Mouse (Mus musculus): Measurements from ENCODE around the gene Ubac2. TPM values are rescaled to one million over a fixed set of nuclear protein-coding genes. Genes with fewer than 3 reads are reported as not detected.
"Not testable (repeated sequence)": the region's sequence is repeated elsewhere in the genome, so short reads cannot be mapped to it uniquely, and the experiment has no call there.

The Ubac2 gene
- polyA plus RNA-seq, 1 experiment from 2014 or later: 51.1 TPM

DNA sequence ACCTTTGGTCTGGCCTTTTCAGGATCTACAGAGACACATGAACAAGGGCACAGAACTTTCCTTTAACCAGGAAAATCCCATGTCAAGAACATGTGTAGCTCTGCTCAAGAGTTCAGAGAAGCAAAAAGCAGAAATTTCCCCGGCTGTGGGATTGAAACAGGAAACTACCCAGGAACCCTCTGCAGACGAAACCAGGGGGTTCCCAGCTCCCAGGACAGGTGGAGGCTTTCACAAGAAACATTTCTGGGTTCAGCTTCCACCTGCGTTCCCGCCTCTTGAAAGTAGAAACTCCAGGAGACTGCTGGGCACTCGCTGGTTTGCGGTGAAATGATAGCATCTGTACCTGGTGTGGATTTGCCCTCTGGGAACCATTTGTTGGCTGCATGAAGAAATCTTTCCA, 178.5 kb downstream of the Ubac2 start:
- H3K4me1 ChIP-seq (replicated peaks): no peaks in the 10 kb centered on the region
- no peak overlapping the region for H3K4me2 ChIP-seq
- 76% methylated on average over 6 of the region's 6 CpGs for WGBS
- H3K27ac ChIP-seq (replicated peaks): no peak overlapping the region
- H3K36me3 ChIP-seq: no peaks in the 10 kb centered on the region
- H3K9ac ChIP-seq: no peak overlapping the region
- H3K4me3 ChIP-seq: no peak overlapping the region
- no peaks in the 10 kb centered on the region for H3K27me3 ChIP-seq
- H3K9me3 ChIP-seq: no peaks in the 10 kb centered on the region
- ATAC-seq (ENCODE audit: low FRiP score, low read depth): no peak

DNA sequence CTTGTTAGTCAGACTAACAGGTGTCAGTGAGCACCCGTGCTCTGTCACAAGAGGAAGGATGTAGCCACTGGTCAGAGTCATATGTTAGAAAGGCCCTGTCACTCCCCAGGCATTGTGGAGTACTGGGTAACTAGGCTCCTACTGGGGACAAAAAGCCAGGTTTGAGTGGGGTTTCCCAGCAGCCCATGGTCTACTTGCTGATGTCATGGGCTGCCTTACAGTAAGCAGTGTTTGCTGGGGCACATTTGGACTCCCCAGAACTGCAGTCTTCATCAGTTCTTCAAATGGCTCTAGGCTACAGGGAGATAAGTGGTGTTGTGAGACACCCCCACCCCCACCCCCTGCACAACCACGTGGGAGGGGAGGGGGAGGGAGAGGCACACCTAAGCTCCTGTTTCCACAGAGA, 179.5 kb downstream of the Ubac2 start:
- Histone ChIP-seq H3K27me3 (no peaks in the 10 kb centered on the region), H3K36me3 (no peaks in the 10 kb centered on the region), H3K9me3 (no peaks in the 10 kb centered on the region), H3K4me1 (replicated peaks) (no peaks in the 10 kb centered on the region), H3K4me3 (no peak overlapping the region), H3K9ac (no peak overlapping the region), H3K4me2 (no peak overlapping the region), H3K27ac (replicated peaks) (no peak overlapping the region)
- WGBS: 49% methylated on average over 2 of the region's 2 CpGs
- ATAC-seq (ENCODE audit: low FRiP score, low read depth): no peak

- WGBS: 12% methylated on average over 3 of the region's 3 CpGs
- Histone ChIP-seq H3K9me3 (no peaks in the 10 kb centered on the region), H3K4me2 (no peak overlapping the region), H3K27me3 (no peaks in the 10 kb centered on the region), H3K4me3 (no peak overlapping the region), H3K36me3 (no peaks in the 10 kb centered on the region), H3K4me1 (replicated peaks) (no peaks in the 10 kb centered on the region), H3K9ac (no peak overlapping the region), H3K27ac (replicated peaks) (no peak overlapping the region)
- 0 out of 2 replicates have a peak, but pooled peaks have one; percentile 46 for ATAC-seq (ENCODE audit: low FRiP score, low read depth)
Observed at GRCm38 (mm10) chr14:122060642-122061041, 182.2 kb downstream of the Ubac2 start.

- Histone ChIP-seq H3K4me1 (replicated peaks) (no peaks in the 10 kb centered on the region), H3K36me3 (no peaks in the 10 kb centered on the region), H3K4me2 (no peak overlapping the region), H3K4me3 (no peak overlapping the region), H3K9me3 (no peaks in the 10 kb centered on the region), H3K9ac (no peak overlapping the region), H3K27me3 (no peaks in the 10 kb centered on the region), H3K27ac (replicated peaks) (no peak overlapping the region)
- no peak for ATAC-seq (ENCODE audit: low FRiP score, low read depth)
- WGBS: 87% methylated on average over 6 of the region's 6 CpGs
Observed at GRCm38 (mm10) chr14:122061376-122061775, 183.0 kb downstream of the Ubac2 start.

DNA sequence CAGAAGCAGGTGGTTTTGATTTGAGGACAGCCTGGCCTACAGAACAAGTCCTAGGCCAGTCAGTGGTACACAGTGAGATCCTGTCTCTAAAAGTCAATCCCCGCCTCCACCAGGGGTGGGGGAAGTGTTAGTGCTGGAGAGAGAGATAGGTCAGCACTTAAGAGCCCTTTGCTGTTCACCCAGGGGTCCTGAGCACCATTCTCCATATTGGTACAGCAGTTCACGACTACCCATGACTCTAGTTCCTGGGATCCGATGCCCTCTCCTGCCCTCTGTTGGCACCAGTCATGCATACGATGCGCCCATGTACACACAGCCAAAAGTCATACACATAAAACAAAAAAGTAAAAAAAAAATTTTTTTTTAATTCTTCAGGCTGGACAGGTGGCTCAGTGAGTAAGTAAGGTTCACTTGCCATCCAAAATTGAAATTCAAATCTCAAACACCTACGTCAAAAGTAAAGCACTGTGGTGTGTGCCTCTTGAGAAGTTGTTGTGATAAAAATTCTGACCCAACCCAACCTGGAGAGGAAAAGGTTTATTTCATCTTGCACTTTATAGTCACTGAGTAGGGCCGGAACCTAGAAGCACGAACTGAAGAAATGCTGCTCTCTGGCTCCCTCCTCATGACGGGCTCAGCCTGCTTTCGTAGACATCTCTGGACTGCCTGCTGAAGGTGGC, 184.1 kb downstream of the Ubac2 start:
- Histone ChIP-seq H3K27me3 (no peaks in the 10 kb centered on the region), H3K4me3 (no peak overlapping the region), H3K27ac (replicated peaks) (no peak overlapping the region), H3K9me3 (no peaks in the 10 kb centered on the region), H3K36me3 (no peaks in the 10 kb centered on the region), H3K4me1 (replicated peaks) (no peaks in the 10 kb centered on the region), H3K4me2 (no peak overlapping the region), H3K9ac (no peak overlapping the region)
- no peak for ATAC-seq (ENCODE audit: low FRiP score, low read depth)
- WGBS: 86% methylated on average over 10 of the region's 10 CpGs

GRCm38 (mm10) chr14:122063599-122063998, 185.2 kb downstream of the Ubac2 start:
- Histone ChIP-seq H3K36me3 (no peaks in the 10 kb centered on the region), H3K27ac (replicated peaks) (no peak overlapping the region), H3K4me3 (no peak overlapping the region), H3K4me1 (replicated peaks) (no peaks in the 10 kb centered on the region), H3K27me3 (no peaks in the 10 kb centered on the region), H3K4me2 (no peak overlapping the region), H3K9me3 (no peaks in the 10 kb centered on the region), H3K9ac (no peak overlapping the region)
- WGBS: 78% methylated on average over 5 of the region's 5 CpGs
- ATAC-seq (ENCODE audit: low FRiP score, low read depth): no peak

GRCm38 (mm10) chr14:122064519-122064918, 186.1 kb downstream of the Ubac2 start:
- H3K27ac ChIP-seq (replicated peaks): no peak overlapping the region
- H3K36me3 ChIP-seq: no peaks in the 10 kb centered on the region
- no peaks in the 10 kb centered on the region for H3K9me3 ChIP-seq
- H3K27me3 ChIP-seq: no peaks in the 10 kb centered on the region
- no peaks in the 10 kb centered on the region for H3K4me1 ChIP-seq (replicated peaks)
- no peak for ATAC-seq (ENCODE audit: low FRiP score, low read depth)
- H3K9ac ChIP-seq: no peak overlapping the region
- WGBS: 1% methylated on average over 2 of the region's 2 CpGs
- no peak overlapping the region for H3K4me2 ChIP-seq
- no peak overlapping the region for H3K4me3 ChIP-seq

DNA sequence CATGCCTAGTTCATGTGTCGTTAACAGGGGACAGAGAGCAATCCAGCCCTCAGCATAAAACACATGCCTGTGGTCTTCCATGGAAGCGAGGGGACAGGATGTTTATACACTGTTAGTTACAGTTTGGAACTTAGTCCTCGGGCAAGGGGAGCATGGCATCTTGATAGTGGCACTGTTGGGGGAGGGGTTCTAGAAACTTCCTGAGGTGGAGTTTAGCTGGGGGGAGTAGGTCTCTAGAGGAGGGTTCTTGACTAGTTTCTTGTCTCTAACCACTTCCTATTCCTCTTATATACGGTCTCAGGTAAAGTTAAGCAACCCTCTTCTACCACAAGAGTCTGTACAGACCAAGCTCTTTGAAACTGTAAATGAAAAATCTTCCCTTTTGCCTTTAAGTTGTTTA, 187.8 kb downstream of the Ubac2 start:
- H3K4me2 ChIP-seq: no peak overlapping the region
- H3K9ac ChIP-seq: no peak overlapping the region
- 83% methylated on average over 4 of the region's 4 CpGs for WGBS
- H3K27ac ChIP-seq (replicated peaks): no peak overlapping the region
- H3K4me3 ChIP-seq: no peak overlapping the region
- no peaks in the 10 kb centered on the region for H3K27me3 ChIP-seq
- no peak for ATAC-seq (ENCODE audit: low FRiP score, low read depth)
- H3K36me3 ChIP-seq: no peaks in the 10 kb centered on the region
- H3K9me3 ChIP-seq: no peaks in the 10 kb centered on the region
- H3K4me1 ChIP-seq (replicated peaks): no peaks in the 10 kb centered on the region

DNA sequence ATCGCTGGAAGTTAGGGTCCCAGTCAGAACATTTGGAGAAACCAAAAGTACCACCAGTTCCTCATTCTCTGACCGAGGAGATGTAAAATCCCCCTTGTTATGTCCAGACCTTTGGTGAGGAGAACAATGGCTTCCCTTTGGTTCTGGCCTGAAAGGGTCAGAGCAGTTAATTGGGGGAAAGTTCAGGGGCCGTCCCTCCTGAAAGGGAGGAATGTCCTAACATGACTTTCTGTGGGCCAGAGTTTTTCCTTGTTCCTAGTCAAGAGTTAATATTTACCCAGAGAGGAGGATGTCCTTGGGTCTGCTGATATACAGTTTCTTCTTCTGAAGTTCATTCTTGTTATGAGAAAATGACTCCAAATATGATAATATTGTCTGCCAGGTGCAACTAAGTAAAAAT, 189.6 kb downstream of the Ubac2 start:
- not testable (repeated sequence) for H3K9ac ChIP-seq; H3K4me1 ChIP-seq (replicated peaks); H3K4me3 ChIP-seq; ATAC-seq (ENCODE audit: low FRiP score, low read depth); H3K9me3 ChIP-seq; H3K36me3 ChIP-seq; H3K27me3 ChIP-seq; H3K27ac ChIP-seq (replicated peaks); H3K4me2 ChIP-seq
- WGBS: 29% methylated on average over 3 of the region's 3 CpGs

DNA sequence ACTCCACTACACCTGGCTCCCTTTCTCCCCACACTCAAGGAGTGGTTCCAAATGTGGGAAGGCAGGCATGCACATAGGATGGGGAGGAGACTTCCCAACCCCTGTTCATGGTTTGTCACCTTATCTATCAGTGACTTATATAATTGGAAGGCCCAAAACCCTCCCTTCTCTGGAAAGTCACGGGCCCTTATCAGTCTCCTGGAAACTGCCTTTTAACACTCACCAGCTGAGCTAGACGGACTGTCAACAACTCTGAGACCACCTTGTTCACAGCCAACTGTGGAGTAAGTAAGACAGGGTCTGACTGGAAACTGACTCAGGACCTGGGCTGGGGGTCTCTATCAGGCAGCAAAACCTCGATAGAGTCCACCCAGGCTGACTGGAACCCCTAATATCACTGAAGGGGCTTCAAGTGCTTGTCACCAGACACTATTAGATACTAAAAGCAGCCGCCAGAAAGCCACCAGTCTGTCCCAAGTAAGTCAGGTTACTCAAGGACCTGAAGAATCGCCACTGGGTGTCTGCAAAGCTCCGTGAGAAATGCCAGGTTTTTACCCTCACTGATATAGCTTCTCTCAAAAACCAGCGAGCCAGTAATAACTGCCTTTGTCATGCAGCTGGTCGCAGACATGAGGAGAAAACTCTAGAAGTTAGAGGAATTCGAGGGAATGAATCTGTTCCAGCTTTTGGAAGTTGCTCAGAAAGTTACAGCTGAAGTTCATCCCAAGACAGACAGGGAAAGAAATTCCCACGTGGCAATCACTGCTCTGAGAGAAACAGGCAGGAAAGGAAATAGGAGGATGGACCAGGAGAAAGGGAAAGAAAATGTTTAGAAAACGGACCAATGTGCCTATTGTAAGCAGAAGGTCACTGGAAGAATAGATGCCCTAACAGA, 190.6 kb downstream of the Ubac2 start:
- H3K4me3 ChIP-seq: no peak overlapping the region
- H3K27me3 ChIP-seq: no peaks in the 10 kb centered on the region
- H3K4me1 ChIP-seq (replicated peaks): no peaks in the 10 kb centered on the region
- H3K36me3 ChIP-seq: no peaks in the 10 kb centered on the region
- WGBS: 60% methylated on average over 11 of the region's 11 CpGs
- no peak overlapping the region for H3K9ac ChIP-seq
- H3K27ac ChIP-seq (replicated peaks): no peak overlapping the region
- H3K4me2 ChIP-seq: no peak overlapping the region
- H3K9me3 ChIP-seq: no peaks in the 10 kb centered on the region
- no peak for ATAC-seq (ENCODE audit: low FRiP score, low read depth)

DNA sequence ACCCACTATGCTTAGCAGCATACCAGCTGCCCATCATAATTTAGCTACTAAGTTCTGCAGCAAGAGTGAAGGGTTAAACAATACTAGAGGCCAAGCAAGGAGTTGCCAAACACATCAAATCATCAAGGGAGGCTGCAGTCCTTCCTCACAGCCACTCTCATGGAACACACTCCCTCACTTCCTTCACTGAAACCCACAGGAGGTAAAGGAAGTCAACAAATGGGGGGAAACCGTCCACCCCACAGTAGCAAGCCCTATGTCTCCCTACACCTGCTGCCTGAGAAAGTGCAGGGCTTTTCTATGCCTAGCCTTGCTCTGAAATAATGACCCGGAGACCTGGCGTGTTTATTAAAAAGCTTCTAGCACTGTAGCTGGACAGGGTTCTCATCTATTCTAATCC, 191.5 kb downstream of the Ubac2 start:
- Histone ChIP-seq H3K9ac (no peak overlapping the region), H3K36me3 (no peaks in the 10 kb centered on the region)

More for the DNA sequence above, 191.5 kb downstream of the Ubac2 start:
- no peak for ATAC-seq (ENCODE audit: low FRiP score, low read depth)
- WGBS: 85% methylated on average over 3 of the region's 3 CpGs
- H3K4me1 ChIP-seq (replicated peaks): no peaks in the 10 kb centered on the region
- H3K4me3 ChIP-seq: no peak overlapping the region
- no peaks in the 10 kb centered on the region for H3K27me3 ChIP-seq
- H3K9me3 ChIP-seq: no peaks in the 10 kb centered on the region
- H3K27ac ChIP-seq (replicated peaks): no peak overlapping the region
- H3K4me2 ChIP-seq: no peak overlapping the region

All from hindbrain, embryonic 15.5 days (tissue).